ENCODE assay signal across 27 mouse cellular contexts in genomic region chr9:86773996-86774395, GRCm38 (mm10). TPM values are rescaled to one million over a fixed set of nuclear protein-coding genes. Genes with fewer than 3 reads are reported as not detected.
DNase-seq lines count a peak whose midpoint lies in the region; ATAC-seq and TF ChIP-seq lines count a peak whose summit lies in the region.
"Had no signal": no experiment of that assay in that cellular context is flagged by ENCODE, and none has a peak within 500 bp of the region (broad histone marks: within the 10 kb centered on the region; RNA-seq: fewer than 3 reads in every experiment).

No protein-coding gene starts in this region.

- no peaks in the 10 kb centered on the region for H3K27me3 ChIP-seq in heart, embryonic 11.5 days (ENCODE audit: control insufficient read depth, insufficient read depth, low read length)
- H3K27me3 ChIP-seq in limb, embryonic 11.5 days (ENCODE audit: control insufficient read depth, insufficient read depth, low read length) = no peaks in the 10 kb centered on the region
- no peaks in the 10 kb centered on the region for H3K27me3 ChIP-seq in limb, embryonic 10.5 days (ENCODE audit: low read depth, poor library complexity, severe bottlenecking)
- no peaks in the 10 kb centered on the region for H3K27me3 ChIP-seq in liver, postnatal 0 days (ENCODE audit: insufficient read depth, low read length)
- H3K27me3 ChIP-seq: CH12.LX; embryonic facial prominence, embryonic 12.5 days; forebrain, embryonic 13.5 days; forebrain, embryonic 15.5 days had no signal

- TF ChIP-seq EP300 in liver, postnatal 0 days (IDR thresholded peaks at IDR 0.05; ENCODE audit: low read depth) = no peak

- WGBS in heart, embryonic 11.5 days (ENCODE audit: insufficient replicate concordance) = 68% methylated on average over 8 of the region's 8 CpGs
- 81% methylated on average over 8 of the region's 8 CpGs for WGBS in limb, embryonic 11.5 days
- WGBS in limb, embryonic 10.5 days = 81% methylated on average over 8 of the region's 8 CpGs
- WGBS in liver, postnatal 0 days (ENCODE audit: insufficient replicate concordance) = 73% methylated on average over 8 of the region's 8 CpGs

- no peak overlapping the region for H3K4me3 ChIP-seq in heart, embryonic 11.5 days (ENCODE audit: low read depth, low read length)
- no peak overlapping the region for H3K4me3 ChIP-seq in limb, embryonic 11.5 days (ENCODE audit: low read depth, low read length)
- no peak overlapping the region for H3K4me3 ChIP-seq in limb, embryonic 10.5 days
- H3K4me3 ChIP-seq in liver, postnatal 0 days (ENCODE audit: low read depth, low read length) = no peak overlapping the region
- H3K4me3 ChIP-seq: embryonic facial prominence, embryonic 10.5 days; embryonic facial prominence, embryonic 12.5 days; forebrain, embryonic 13.5 days; forebrain, embryonic 15.5 days had no signal

- no peak overlapping the region for H3K9ac ChIP-seq in heart, embryonic 11.5 days (ENCODE audit: low read depth, low read length)
- no peak overlapping the region for H3K9ac ChIP-seq in limb, embryonic 11.5 days (ENCODE audit: low read length)
- H3K9ac ChIP-seq in liver, postnatal 0 days (replicated peaks) = no peak overlapping the region
- H3K9ac ChIP-seq: embryonic facial prominence, embryonic 12.5 days; forebrain, embryonic 13.5 days; forebrain, embryonic 15.5 days; forebrain, postnatal 0 days had no signal

- H3K9me3 ChIP-seq in heart, embryonic 11.5 days (replicated peaks; ENCODE audit: control insufficient read depth, low read length) = no peaks in the 10 kb centered on the region
- no peaks in the 10 kb centered on the region for H3K9me3 ChIP-seq in limb, embryonic 11.5 days (ENCODE audit: control insufficient read depth, low read length)
- H3K9me3 ChIP-seq in limb, embryonic 10.5 days (replicated peaks) = no peaks in the 10 kb centered on the region
- H3K9me3 ChIP-seq in liver, postnatal 0 days (ENCODE audit: low read length) = no peaks in the 10 kb centered on the region
- H3K9me3 ChIP-seq: embryonic facial prominence, embryonic 10.5 days; embryonic facial prominence, embryonic 12.5 days; forebrain, embryonic 13.5 days; forebrain, embryonic 15.5 days; G1E had no signal

- H3K4me2 ChIP-seq in heart, embryonic 11.5 days = no peak overlapping the region
- H3K4me2 ChIP-seq in limb, embryonic 11.5 days (ENCODE audit: low read depth, severe bottlenecking) = no peak overlapping the region
- no peak overlapping the region for H3K4me2 ChIP-seq in liver, postnatal 0 days (ENCODE audit: low read depth, low read length)
- H3K4me2 ChIP-seq: embryonic facial prominence, embryonic 12.5 days; forebrain, embryonic 13.5 days; forebrain, embryonic 15.5 days had no signal

- ATAC-seq in heart, embryonic 11.5 days (replicated peaks; ENCODE audit: insufficient number of reproducible peaks, low FRiP score, low TSS enrichment) = no peak
- ATAC-seq in limb, embryonic 11.5 days (ENCODE audit: insufficient number of reproducible peaks, low FRiP score, low TSS enrichment, low read depth) = no peak
- no peak for ATAC-seq in liver, postnatal 0 days
- ATAC-seq: activated CD4-positive, CD25-positive, alpha-beta regulatory T cell, adult 4 months; CD4-positive, CD25-positive, alpha-beta regulatory T cell, adult 4 months; forebrain, embryonic 13.5 days; forebrain, embryonic 15.5 days; forebrain, postnatal 0 days had no signal

- H3K27ac ChIP-seq in heart, embryonic 11.5 days (ENCODE audit: low read depth, low read length) = no peak overlapping the region
- H3K27ac ChIP-seq in limb, embryonic 11.5 days (replicated peaks; ENCODE audit: low read depth, low read length) = no peak overlapping the region
- no peak overlapping the region for H3K27ac ChIP-seq in limb, embryonic 10.5 days
- H3K27ac ChIP-seq in liver, postnatal 0 days (ENCODE audit: low read depth) = no peak overlapping the region
- H3K27ac ChIP-seq: embryonic facial prominence, embryonic 10.5 days; embryonic facial prominence, embryonic 12.5 days; forebrain, embryonic 13.5 days; forebrain, embryonic 15.5 days had no signal

- no peaks in the 10 kb centered on the region for H3K36me3 ChIP-seq in heart, embryonic 11.5 days (ENCODE audit: control insufficient read depth, insufficient read depth, low read length)
- no peaks in the 10 kb centered on the region for H3K36me3 ChIP-seq in limb, embryonic 11.5 days (ENCODE audit: control insufficient read depth, insufficient read depth, low read length)
- H3K36me3 ChIP-seq in limb, embryonic 10.5 days = no peaks in the 10 kb centered on the region
- H3K36me3 ChIP-seq in liver, postnatal 0 days (replicated peaks; ENCODE audit: insufficient read depth, low read length) = no peaks in the 10 kb centered on the region
- H3K36me3 ChIP-seq: embryonic facial prominence, embryonic 10.5 days; embryonic facial prominence, embryonic 12.5 days; G1E had no signal

- DNase-seq in heart, adult 11 months = peak; percentile 67
- peak; percentile 19 for DNase-seq in limb, embryonic 11.5 days (ENCODE audit: low spot score)
- DNase-seq in limb, embryonic 10.5 days (ENCODE audit: low spot score) = no peak
- peak; percentile 38 for DNase-seq in 3134 (ENCODE audit: extremely low read depth, insufficient read length, low spot score)
- DNase-seq in Muller cell, postnatal 12 days (ENCODE audit: inconsistent ontology term) = peak; percentile 75
- no peak for DNase-seq in frontal cortex, postnatal 10 days (ENCODE audit: low spot score in 2 of 2)
- no peak for DNase-seq in liver, postnatal 0 days
- DNase-seq: adrenal gland, adult 8-10 months; adrenal gland, postnatal 14 days; adrenal gland, postnatal 36 days; B cell, adult 2 months; cerebellum, adult 11 months; cerebellum, adult 18-20 months; cerebellum, adult 8-10 months; cerebellum, adult 9-11 months; cerebellum, postnatal 14 days; cerebellum, postnatal 36 days; forebrain, postnatal 0 days had no signal

- no peak for TF ChIP-seq CTCF in liver, postnatal 0 days (IDR thresholded peaks at IDR 0.05; ENCODE audit: low read depth)

- H3K4me1 ChIP-seq in heart, embryonic 11.5 days (ENCODE audit: control insufficient read depth, insufficient read depth, low read length) = 0 out of 2 replicates have a peak, but pooled peaks cover 2% of the 10 kb centered on the region
- H3K4me1 ChIP-seq in limb, embryonic 11.5 days (ENCODE audit: control insufficient read depth, insufficient read depth, low read length) = no peaks in the 10 kb centered on the region
- no peaks in the 10 kb centered on the region for H3K4me1 ChIP-seq in limb, embryonic 10.5 days
- H3K4me1 ChIP-seq in liver, postnatal 0 days (ENCODE audit: insufficient read depth) = no peaks in the 10 kb centered on the region
- H3K4me1 ChIP-seq: embryonic facial prominence, embryonic 12.5 days; forebrain, embryonic 13.5 days; forebrain, embryonic 15.5 days had no signal

RNA-seq across cellular contexts. Expression of gene Prss35, which starts 30.5 kb away (rescaled TPM):
- 12.8 and 16.8 TPM in 2 replicates for polyA plus RNA-seq in heart, embryonic 11.5 days (2014; fragmentation: Nextera tagmentation; extraction: Ambion mirVana)
- polyA plus RNA-seq in limb, embryonic 11.5 days (2014; fragmentation: Nextera tagmentation; extraction: Ambion mirVana) = 3.8 and 4.5 TPM in 2 replicates
- 1.8 and 2.3 TPM in 2 replicates for polyA plus RNA-seq in limb, embryonic 10.5 days (2016; fragmentation: Nextera tagmentation; extraction: Ambion mirVana)
- 0.54 and 0.67 TPM in 2 replicates for polyA plus RNA-seq in liver, postnatal 0 days (2015; fragmentation: Nextera tagmentation; extraction: Ambion mirVana)
- polyA plus RNA-seq: activated CD4-positive, CD25-positive, alpha-beta regulatory T cell, adult 4 months; CD4-positive, CD25-positive, alpha-beta regulatory T cell, adult 4 months; G1E had no signal

Comparison
In these comparisons a context has a peak if more than half of its experiments do, and no peak if none do; other contexts are left out.
1. DNase-seq: peak in heart, adult 11 months (single experiment), limb, embryonic 11.5 days (single experiment), 3134 (single experiment) and Muller cell, postnatal 12 days (single experiment); none in limb, embryonic 10.5 days (single experiment), frontal cortex, postnatal 10 days (0 of 2) and liver, postnatal 0 days (single experiment).